In genomic region chr17:14912420-14912819, GRCm38 (mm10) we compare ENCODE assay signal across 12 mouse cellular contexts. TPM values are rescaled to one million over a fixed set of nuclear protein-coding genes. Genes with fewer than 3 reads are reported as not detected.
DNase-seq lines count a peak whose midpoint lies in the region; ATAC-seq and TF ChIP-seq lines count a peak whose summit lies in the region.
"Had no signal": no experiment of that assay in that cellular context is flagged by ENCODE, and none has a peak within 500 bp of the region (broad histone marks: within the 10 kb centered on the region; RNA-seq: fewer than 3 reads in every experiment).

No protein-coding gene starts in this region.

- no peaks in the 10 kb centered on the region for H3K9me3 ChIP-seq in hindbrain, postnatal 0 days (ENCODE audit: low read length)
- no peaks in the 10 kb centered on the region for H3K9me3 ChIP-seq in hindbrain, embryonic 10.5 days
- H3K9me3 ChIP-seq in midbrain, postnatal 0 days (ENCODE audit: low read length): no peaks in the 10 kb centered on the region
- no peaks in the 10 kb centered on the region for H3K9me3 ChIP-seq in midbrain, embryonic 16.5 days (replicated peaks; ENCODE audit: control insufficient read depth, low read length, poor library complexity, severe bottlenecking)
- H3K9me3 ChIP-seq: forebrain, embryonic 15.5 days; stomach, embryonic 15.5 days had no signal

- H3K36me3 ChIP-seq in hindbrain, postnatal 0 days (ENCODE audit: insufficient read depth, low read length): no peaks in the 10 kb centered on the region
- H3K36me3 ChIP-seq in hindbrain, embryonic 10.5 days: no peaks in the 10 kb centered on the region
- H3K36me3 ChIP-seq in midbrain, postnatal 0 days (ENCODE audit: insufficient read depth, low read length): no peaks in the 10 kb centered on the region
- H3K36me3 ChIP-seq in midbrain, embryonic 16.5 days (ENCODE audit: control insufficient read depth, insufficient read depth, low read length): no peaks in the 10 kb centered on the region
- no peaks in the 10 kb centered on the region for H3K36me3 ChIP-seq in small intestine, adult 2 months (ENCODE audit: control insufficient read depth, insufficient read depth, low read length)
- H3K36me3 ChIP-seq: forebrain, embryonic 15.5 days; stomach, embryonic 15.5 days had no signal

- H3K4me1 ChIP-seq in hindbrain, postnatal 0 days (ENCODE audit: insufficient read depth, low read length): no peaks in the 10 kb centered on the region
- no peaks in the 10 kb centered on the region for H3K4me1 ChIP-seq in hindbrain, embryonic 10.5 days (replicated peaks)
- no peaks in the 10 kb centered on the region for H3K4me1 ChIP-seq in midbrain, postnatal 0 days (ENCODE audit: insufficient read depth, low read length)
- H3K4me1 ChIP-seq in midbrain, embryonic 16.5 days (ENCODE audit: control insufficient read depth, insufficient read depth, low read length): no peaks in the 10 kb centered on the region
- no peaks in the 10 kb centered on the region for H3K4me1 ChIP-seq in small intestine, adult 2 months (ENCODE audit: control insufficient read depth, insufficient read depth, insufficient read length, low read length)
- H3K4me1 ChIP-seq: forebrain, embryonic 15.5 days; stomach, embryonic 15.5 days had no signal

- 48% methylated on average over 6 of the region's 6 CpGs for WGBS in hindbrain, postnatal 0 days
- 55% methylated on average over 6 of the region's 6 CpGs for WGBS in hindbrain, embryonic 10.5 days
- WGBS in midbrain, postnatal 0 days: 47% methylated on average over 6 of the region's 6 CpGs
- WGBS in midbrain, embryonic 16.5 days: 49% methylated on average over 6 of the region's 6 CpGs
- 49% methylated on average over 6 of the region's 6 CpGs for WGBS in small intestine, adult 2 months

- H3K9ac ChIP-seq in hindbrain, postnatal 0 days (replicated peaks; ENCODE audit: low read length): no peak overlapping the region
- no peak overlapping the region for H3K9ac ChIP-seq in midbrain, postnatal 0 days (replicated peaks; ENCODE audit: low read length, poor library complexity, severe bottlenecking)
- no peak overlapping the region for H3K9ac ChIP-seq in midbrain, embryonic 16.5 days (ENCODE audit: low read depth, low read length)
- H3K9ac ChIP-seq: forebrain, embryonic 15.5 days; stomach, embryonic 15.5 days had no signal

- no peak; the same call in 1 of the 2 replicates for TF ChIP-seq CTCF in hindbrain, postnatal 0 days (IDR thresholded peaks at IDR 0.05; ENCODE audit: low read depth)
- TF ChIP-seq CTCF in midbrain, postnatal 0 days (IDR thresholded peaks at IDR 0.05): peak; percentile 47
- TF ChIP-seq CTCF in brain, embryonic 14.5 days (IDR thresholded peaks at IDR 0.05; ENCODE audit: borderline replicate concordance, extremely low read depth, insufficient read depth, insufficient read length): peak; percentile 35; the same call in 1 of the 2 replicates
- TF ChIP-seq CTCF in small intestine, adult 2 months (IDR thresholded peaks at IDR 0.05; ENCODE audit: extremely low read depth, insufficient read length, insufficient replicate concordance, low read depth, low read length): peak; percentile 42; the same call in 1 of the 2 replicates

- H3K27ac ChIP-seq in hindbrain, postnatal 0 days: no peak overlapping the region
- H3K27ac ChIP-seq in hindbrain, embryonic 10.5 days: no peak overlapping the region
- no peak overlapping the region for H3K27ac ChIP-seq in midbrain, postnatal 0 days (ENCODE audit: low read depth, low read length)
- no peak overlapping the region for H3K27ac ChIP-seq in midbrain, embryonic 16.5 days (ENCODE audit: low read length)
- no peak overlapping the region for H3K27ac ChIP-seq in small intestine, adult 2 months (ENCODE audit: insufficient read depth, low read depth, low read length)
- H3K27ac ChIP-seq: forebrain, embryonic 15.5 days; stomach, embryonic 15.5 days had no signal

- ATAC-seq in hindbrain, postnatal 0 days: no peak
- ATAC-seq in midbrain, postnatal 0 days (ENCODE audit: low FRiP score): no peak
- no peak for ATAC-seq in midbrain, embryonic 16.5 days
- ATAC-seq: forebrain, embryonic 15.5 days had no signal

- H3K4me3 ChIP-seq in hindbrain, postnatal 0 days (ENCODE audit: low read length): no peak overlapping the region
- H3K4me3 ChIP-seq in hindbrain, embryonic 10.5 days: no peak overlapping the region
- no peak overlapping the region for H3K4me3 ChIP-seq in midbrain, postnatal 0 days (ENCODE audit: low read depth, low read length)
- H3K4me3 ChIP-seq in midbrain, embryonic 16.5 days (ENCODE audit: low read depth, low read length): no peak overlapping the region
- H3K4me3 ChIP-seq in small intestine, adult 2 months (ENCODE audit: low read depth, low read length): no peak overlapping the region
- H3K4me3 ChIP-seq: forebrain, embryonic 15.5 days; stomach, embryonic 15.5 days had no signal

- H3K27me3 ChIP-seq in hindbrain, postnatal 0 days (ENCODE audit: insufficient read depth, low read length): no peaks in the 10 kb centered on the region
- H3K27me3 ChIP-seq in hindbrain, embryonic 10.5 days (ENCODE audit: insufficient read depth, poor library complexity, severe bottlenecking): no peaks in the 10 kb centered on the region
- no peaks in the 10 kb centered on the region for H3K27me3 ChIP-seq in midbrain, postnatal 0 days (ENCODE audit: insufficient read depth, low read length)
- H3K27me3 ChIP-seq in midbrain, embryonic 16.5 days (ENCODE audit: control insufficient read depth, insufficient read depth, low read depth, low read length): no peaks in the 10 kb centered on the region
- peaks cover 2% of the 10 kb centered on the region; the same call in 1 of the 2 replicates for H3K27me3 ChIP-seq in small intestine, adult 2 months (ENCODE audit: control insufficient read depth, insufficient read depth, low read length)
- H3K27me3 ChIP-seq: forebrain, embryonic 15.5 days; stomach, embryonic 15.5 days had no signal

- no peak for TF ChIP-seq POLR2A in brain, embryonic 14.5 days (IDR thresholded peaks at IDR 0.05; ENCODE audit: borderline replicate concordance, extremely low read depth, insufficient read depth, insufficient read length, poor library complexity, severe bottlenecking)
- TF ChIP-seq POLR2A in small intestine, adult 2 months (IDR thresholded peaks at IDR 0.05; ENCODE audit: low read depth, low read length): no peak

- no peak overlapping the region for H3K4me2 ChIP-seq in hindbrain, postnatal 0 days (ENCODE audit: low read depth, low read length)
- no peak overlapping the region for H3K4me2 ChIP-seq in midbrain, postnatal 0 days (ENCODE audit: low read depth, low read length, poor library complexity, severe bottlenecking)
- no peak overlapping the region for H3K4me2 ChIP-seq in midbrain, embryonic 16.5 days (ENCODE audit: low read length)
- H3K4me2 ChIP-seq: forebrain, embryonic 15.5 days; stomach, embryonic 15.5 days had no signal

- peak; percentile 28 for DNase-seq in hindbrain, postnatal 0 days (ENCODE audit: low spot score)
- no peak for DNase-seq in hindbrain, embryonic 10.5 days (ENCODE audit: low spot score)
- peak; percentile 12 for DNase-seq in midbrain, postnatal 0 days (ENCODE audit: low spot score)
- DNase-seq in brain, embryonic 14.5 days (ENCODE audit: low read depth): no peak
- no peak for DNase-seq in adipocyte (ENCODE audit: low spot score)
- no peak for DNase-seq in layer of hippocampus, postnatal 25 days (ENCODE audit: extremely low spot score in 1 of 2, low spot score in 1 of 2)
- DNase-seq: cerebellum, postnatal 14 days; lung, postnatal 36 days had no signal

RNA-seq across cellular contexts. Expression of gene Wdr27, which starts 30.5 kb away (rescaled TPM):
- total RNA-seq in hindbrain, postnatal 0 days (2014; rRNA removed): 0.36 and 1.3 TPM in 2 replicates
- polyA plus RNA-seq in hindbrain, postnatal 0 days (2015; fragmentation: Nextera tagmentation; extraction: Ambion mirVana): 11.1 and 11.8 TPM in 2 replicates
- 4.9 and 8.9 TPM in 2 replicates for polyA plus RNA-seq in hindbrain, embryonic 10.5 days (2016; fragmentation: Nextera tagmentation; extraction: Ambion mirVana)
- total RNA-seq in midbrain, postnatal 0 days (2014; rRNA removed): 1.0 and 2.8 TPM in 2 replicates
- polyA plus RNA-seq in midbrain, postnatal 0 days (2015; fragmentation: Nextera tagmentation; extraction: Ambion mirVana): 10.0 and 14.6 TPM in 2 replicates
- 8.8 and 9.2 TPM in 2 replicates for polyA plus RNA-seq in midbrain, embryonic 16.5 days (2015; fragmentation: Nextera tagmentation; extraction: Ambion mirVana)
- polyA plus RNA-seq in brain, embryonic 14.5 days (2012; rRNA removed): 4.7 and 5.1 TPM in 2 replicates
- 0.63 and 1.8 TPM in 2 replicates for polyA plus RNA-seq in small intestine, adult 2 months (2012; rRNA removed)
- 1 to 10 TPM; 1.2 to 2.4 TPM for total RNA-seq in layer of hippocampus, postnatal 25 days (2021)

RNA-seq across cellular contexts. Expression of gene 1600012H06Rik, which starts 30.6 kb away (rescaled TPM):
- 9.7 and 16.1 TPM in 2 replicates for total RNA-seq in hindbrain, postnatal 0 days (2014; rRNA removed)
- 23.9 and 25.4 TPM in 2 replicates for polyA plus RNA-seq in hindbrain, postnatal 0 days (2015; fragmentation: Nextera tagmentation; extraction: Ambion mirVana)
- 28.1 TPM in 2 replicates for polyA plus RNA-seq in hindbrain, embryonic 10.5 days (2016; fragmentation: Nextera tagmentation; extraction: Ambion mirVana)
- 15.3 and 16.5 TPM in 2 replicates for total RNA-seq in midbrain, postnatal 0 days (2014; rRNA removed)
- polyA plus RNA-seq in midbrain, postnatal 0 days (2015; fragmentation: Nextera tagmentation; extraction: Ambion mirVana): 20.2 and 21.1 TPM in 2 replicates
- polyA plus RNA-seq in midbrain, embryonic 16.5 days (2015; fragmentation: Nextera tagmentation; extraction: Ambion mirVana): 24.1 and 26.2 TPM in 2 replicates
- 18.7 and 22.3 TPM in 2 replicates for polyA plus RNA-seq in brain, embryonic 14.5 days (2012; rRNA removed)
- 5.7 and 10.3 TPM in 2 replicates for polyA plus RNA-seq in small intestine, adult 2 months (2012; rRNA removed)
- 10 to 100 TPM; 14.7 to 16.8 TPM for total RNA-seq in layer of hippocampus, postnatal 25 days (2021)

RNA-seq across cellular contexts. Expression of gene Phf10, which starts 48.7 kb away (rescaled TPM):
- total RNA-seq in hindbrain, postnatal 0 days (2014; rRNA removed): 35.4 and 38.3 TPM in 2 replicates
- polyA plus RNA-seq in hindbrain, postnatal 0 days (2015; fragmentation: Nextera tagmentation; extraction: Ambion mirVana): 12.5 and 15.9 TPM in 2 replicates
- 24.5 and 32.5 TPM in 2 replicates for polyA plus RNA-seq in hindbrain, embryonic 10.5 days (2016; fragmentation: Nextera tagmentation; extraction: Ambion mirVana)
- 48.8 and 49.9 TPM in 2 replicates for total RNA-seq in midbrain, postnatal 0 days (2014; rRNA removed)
- 12.3 and 14.3 TPM in 2 replicates for polyA plus RNA-seq in midbrain, postnatal 0 days (2015; fragmentation: Nextera tagmentation; extraction: Ambion mirVana)
- polyA plus RNA-seq in midbrain, embryonic 16.5 days (2015; fragmentation: Nextera tagmentation; extraction: Ambion mirVana): 12.8 and 14.2 TPM in 2 replicates
- polyA plus RNA-seq in brain, embryonic 14.5 days (2012; rRNA removed): 65.6 and 67.1 TPM in 2 replicates
- 3.4 and 7.4 TPM in 2 replicates for polyA plus RNA-seq in small intestine, adult 2 months (2012; rRNA removed)
- total RNA-seq in layer of hippocampus, postnatal 25 days (2021): 10 to 100 TPM; 57.4 to 62.0 TPM

Comparison
In these comparisons a context has a peak if more than half of its experiments do, and no peak if none do; other contexts are left out.
1. DNase-seq: peak in hindbrain, postnatal 0 days (single experiment) and midbrain, postnatal 0 days (single experiment); none in hindbrain, embryonic 10.5 days (single experiment), brain, embryonic 14.5 days (single experiment), adipocyte (single experiment) and layer of hippocampus, postnatal 25 days (0 of 2).